Mouse (Mus musculus) kidney, adult 2 months (tissue): ENCODE measurements around the gene Spopl.

Experiments
- CTCF ChIP-seq: fragments of 200-500 bp; conservative IDR thresholded peaks from 2 replicates; pipeline ENCODE4 v1.5.1; 2011; ENCODE audit warnings: low read depth, mild to moderate bottlenecking, control low read depth, low read length, moderate library complexity, mixed read lengths; ENCODE audit not compliant: insufficient read depth, insufficient read length
- POLR2A ChIP-seq: fragments of 200-500 bp; IDR thresholded peaks from one replicate; pipeline ENCODE4 v1.6.1; 2011; ENCODE audit warnings: low read depth, low read length, control low read depth

DNA sequence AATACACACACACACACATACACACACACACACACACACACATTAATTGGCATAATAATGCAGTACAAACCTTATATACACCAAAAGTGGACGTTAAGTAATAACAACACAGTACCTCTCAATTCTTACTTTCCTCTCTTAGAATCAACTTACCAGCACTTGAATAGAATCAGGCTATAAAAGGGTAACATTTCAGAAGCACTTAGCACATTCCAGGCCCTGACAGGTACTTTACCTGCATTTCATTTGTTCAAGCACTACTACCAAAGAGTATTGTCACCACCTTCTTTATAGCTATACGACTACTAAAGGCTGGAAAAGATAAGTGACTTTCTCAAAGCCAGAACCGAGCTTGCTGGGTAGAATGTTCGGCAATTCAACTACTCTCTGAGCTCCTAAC, 1.3 kb downstream of the Spopl start:
- TF ChIP-seq CTCF (no peak), POLR2A (no peak)
